Mouse (Mus musculus) G1E (cell line): ENCODE results near the gene Prkca. TPM values are rescaled to one million over a fixed set of nuclear protein-coding genes. Genes with fewer than 3 reads are reported as not detected.

Experiments
- ATAC-seq: 2 replicates; pipeline ENCODE4 v1.8.0; 2016; ENCODE audit warnings: mild to moderate bottlenecking; ENCODE audit not compliant: insufficient number of reproducible peaks, poor library complexity, low FRiP score, severe bottlenecking; ENCODE audit errors: extremely low read depth
- DNase-seq: peaks from one replicate; pipeline ENCODE4 v3.0.0; 2012; ENCODE audit warnings: low spot score
- H3K27me3 ChIP-seq: 2 replicates; pipeline ENCODE4 v1.6.1; 2012; ENCODE audit warnings: mild to moderate bottlenecking, low read length, inconsistent platforms; ENCODE audit not compliant: insufficient read depth
- H3K36me3 ChIP-seq: replicated peaks from 2 replicates; pipeline ENCODE3; 2012; ENCODE audit warnings: mild to moderate bottlenecking, inconsistent platforms
- H3K4me1 ChIP-seq: 2 replicates; pipeline ENCODE4 v1.6.1; 2012; ENCODE audit warnings: low read depth, low read length, inconsistent platforms, mixed read lengths; ENCODE audit not compliant: insufficient read depth
- H3K4me3 ChIP-seq: 2 replicates; pipeline ENCODE4 v1.5.1; 2012; ENCODE audit warnings: low read depth, mild to moderate bottlenecking, inconsistent platforms, low read length, moderate library complexity, mixed read lengths
- H3K9me3 ChIP-seq: replicated peaks from 2 replicates; pipeline ENCODE4 v1.6.1; 2012; ENCODE audit warnings: inconsistent platforms
- CTCF ChIP-seq: IDR thresholded peaks from 2 replicates; pipeline ENCODE4 v1.5.1; 2012; ENCODE audit warnings: low read depth, low read length, inconsistent platforms, mixed read lengths
- GATA1 ChIP-seq: IDR thresholded peaks from 2 replicates; pipeline ENCODE4 v1.6.1; 2012; ENCODE audit warnings: borderline replicate concordance, low read length, inconsistent platforms, mixed read lengths
- GATA2 ChIP-seq: IDR thresholded peaks from 2 replicates; pipeline ENCODE4 v1.6.1; 2012; ENCODE audit warnings: low read depth, low read length, inconsistent platforms, borderline replicate concordance
- POLR2AphosphoS5 ChIP-seq: IDR thresholded peaks from 2 replicates; pipeline ENCODE4 v1.6.1; 2012; ENCODE audit warnings: low read depth, low read length, inconsistent platforms; ENCODE audit not compliant: insufficient replicate concordance
- TAL1 ChIP-seq: conservative IDR thresholded peaks from 2 replicates; pipeline ENCODE4 v1.6.1; 2012; ENCODE audit warnings: low read depth, low read length, inconsistent platforms, mixed read lengths
- polyA plus RNA-seq: library from polyadenylated mRNA; stranded (reverse); fragments of >175 nt; gene quantifications from 2 replicates; pipeline ENCODE4 v1.2.3, GENCODE M21; 2012
- total RNA-seq, 2 experiments: library from RNA; stranded (forward) in 1 of 2; stranded (reverse) in 1 of 2; fragments of 200-1000 nt in 1 of 2; fragments of >200 nt in 1 of 2; fragmentation: Nextera tagmentation in 1 of 2; gene quantifications; 2 replicates each; pipeline ENCODE4 v1.2.3; 2014 to 2017

Gene Prkca
- total and polyA plus RNA-seq, 3 experiments: 0.11 TPM; not detected in 2

DNA sequence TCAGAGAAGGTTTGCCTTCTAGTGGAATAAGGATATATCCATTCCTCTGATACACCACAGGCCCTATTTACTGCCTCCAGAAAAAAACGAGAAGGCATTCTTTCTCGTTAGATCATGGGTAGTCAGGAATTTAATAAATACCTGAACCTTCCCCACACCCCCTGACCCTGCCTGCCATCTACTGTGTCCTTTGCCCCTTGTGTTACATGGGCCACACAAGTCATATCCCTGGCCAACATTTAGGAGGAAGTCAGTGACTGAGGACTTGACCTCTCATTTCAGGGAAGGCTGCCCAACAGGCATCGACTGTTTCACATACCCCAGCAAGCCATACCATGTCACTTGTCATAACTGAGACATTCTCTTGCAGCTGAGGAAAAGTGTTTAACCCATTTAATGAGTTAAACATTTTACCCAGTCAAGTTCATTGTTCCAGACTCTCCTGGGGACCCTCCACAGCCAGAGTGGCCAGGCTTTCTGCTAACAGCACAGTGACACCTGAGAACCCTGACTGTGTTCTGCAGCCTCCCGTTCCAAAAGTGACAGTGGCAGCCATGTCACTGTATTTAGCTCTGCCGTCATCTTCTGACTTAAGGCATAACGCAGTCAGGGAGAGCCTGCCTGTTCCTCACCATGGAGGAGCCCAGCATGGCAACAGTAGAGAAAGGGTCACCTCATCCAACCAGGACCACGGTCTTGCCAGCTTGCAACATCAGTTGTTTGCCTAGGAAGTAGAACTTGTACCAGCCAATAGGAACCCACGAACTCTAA, 114.4 kb downstream of the Prkca start:
- Histone ChIP-seq H3K36me3 (no peaks in the 10 kb centered on the region), H3K9me3 (peaks cover 29% of the 10 kb centered on the region), H3K4me1 (no peaks in the 10 kb centered on the region; the same call in 1 of the 2 replicates), H3K4me3 (no peak overlapping the region), H3K27me3 (peaks cover 5% of the 10 kb centered on the region; the same call in 1 of the 2 replicates)
- DNase-seq: no peak
- TF ChIP-seq GATA1 (no peak), TAL1 (no peak), GATA2 (no peak), POLR2AphosphoS5 (no peak)
- ATAC-seq: no peak

DNA sequence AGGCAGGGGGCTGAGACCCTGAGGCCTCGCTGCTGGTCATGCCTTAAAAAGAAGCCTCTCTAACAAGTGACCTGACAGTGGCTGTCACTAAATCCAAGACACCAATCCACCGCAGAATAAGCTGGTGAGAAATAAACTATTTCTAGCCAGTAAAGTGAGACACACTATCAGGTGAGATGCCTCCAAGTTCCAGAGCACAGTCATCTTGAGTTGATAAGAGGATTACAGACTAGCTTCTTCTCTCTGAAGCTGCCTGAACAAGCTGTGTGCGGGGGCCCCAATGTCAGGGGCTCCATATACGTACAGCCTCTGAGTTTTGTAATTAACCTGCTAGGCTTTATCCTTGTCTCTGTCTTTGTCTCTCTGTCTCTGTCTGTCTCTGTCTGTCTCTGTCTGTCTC, 115.2 kb downstream of the Prkca start:
- TF ChIP-seq TAL1 (no peak), POLR2AphosphoS5 (no peak)
- DNase-seq: no peak
- no peaks in the 10 kb centered on the region; the same call in 1 of the 2 replicates for H3K4me1 ChIP-seq
- peaks cover 7% of the 10 kb centered on the region; the same call in 1 of the 2 replicates for H3K27me3 ChIP-seq
- no peaks in the 10 kb centered on the region for H3K36me3 ChIP-seq
- H3K4me3 ChIP-seq: no peak overlapping the region
- peaks cover 32% of the 10 kb centered on the region for H3K9me3 ChIP-seq
- ATAC-seq: no peak

DNA sequence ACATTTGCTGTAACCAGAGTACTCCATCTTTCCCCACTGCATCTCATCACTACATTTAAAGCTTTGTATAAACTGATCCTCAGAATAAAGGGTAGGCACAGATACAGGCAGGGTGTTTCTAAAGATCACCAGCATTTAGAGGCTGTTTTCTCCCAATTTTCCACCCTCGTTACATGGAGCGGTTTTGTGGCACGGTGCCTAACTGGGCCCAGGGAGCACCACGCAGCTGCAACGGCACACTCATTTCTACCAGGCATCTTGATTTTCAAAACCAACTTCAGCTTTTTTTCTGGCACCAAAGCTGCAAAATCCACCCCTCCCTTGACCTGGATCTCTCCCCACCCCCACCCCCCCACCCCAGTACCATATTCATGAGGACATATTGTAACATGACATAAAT, 117.5 kb downstream of the Prkca start:
- TF ChIP-seq CTCF (no peak), TAL1 (no peak), GATA2 (no peak), GATA1 (no peak)
- peaks cover 36% of the 10 kb centered on the region for H3K9me3 ChIP-seq
- no peak overlapping the region for H3K4me3 ChIP-seq
- H3K27me3 ChIP-seq: peaks cover 8% of the 10 kb centered on the region; the same call in 1 of the 2 replicates
- no peaks in the 10 kb centered on the region; the same call in 1 of the 2 replicates for H3K4me1 ChIP-seq
- no peak for ATAC-seq
- DNase-seq: no peak
- H3K36me3 ChIP-seq: no peaks in the 10 kb centered on the region

DNA sequence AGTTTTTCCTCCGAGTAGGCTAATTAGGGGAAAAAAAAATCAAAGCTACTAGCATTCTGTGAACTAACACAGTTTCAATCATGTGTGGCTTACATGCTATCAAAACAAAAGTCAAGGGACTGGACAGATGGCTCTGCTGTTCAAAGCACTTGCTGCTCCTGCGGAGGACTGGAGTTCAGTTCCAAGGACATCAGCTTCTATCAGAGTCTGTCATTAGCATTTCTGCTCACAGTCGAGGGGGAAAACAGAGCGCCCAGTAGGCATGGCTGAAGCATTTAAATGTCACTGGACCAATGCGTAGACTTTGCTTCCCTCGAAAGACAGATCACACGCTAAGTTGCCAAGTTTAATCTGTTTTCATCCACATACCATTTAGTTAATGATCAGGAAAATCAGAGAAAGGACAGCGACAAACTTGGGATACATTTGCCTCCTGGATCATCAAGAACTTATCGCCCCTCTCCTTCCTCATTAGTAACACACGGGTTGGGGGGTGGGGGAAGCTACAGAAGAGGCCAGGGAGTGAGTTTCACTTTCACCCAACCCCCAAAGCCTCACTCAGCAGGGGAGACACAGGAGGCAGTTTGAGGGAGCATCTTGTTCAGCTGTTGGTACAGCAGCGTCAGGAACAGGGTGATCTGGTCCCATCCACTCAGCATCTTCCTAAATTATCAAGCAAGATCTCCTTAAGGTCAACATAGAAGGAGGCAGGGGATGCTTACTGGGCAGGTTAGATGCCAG, 119.3 kb downstream of the Prkca start:
- Histone ChIP-seq H3K36me3 (no peaks in the 10 kb centered on the region), H3K4me1 (no peaks in the 10 kb centered on the region; the same call in 1 of the 2 replicates), H3K4me3 (no peak overlapping the region), H3K27me3 (peaks cover 8% of the 10 kb centered on the region; the same call in 1 of the 2 replicates), H3K9me3 (peaks cover 34% of the 10 kb centered on the region)
- no peak for ATAC-seq
- no peak for DNase-seq
- TF ChIP-seq POLR2AphosphoS5 (no peak), GATA1 (no peak), TAL1 (no peak), GATA2 (no peak)

DNA sequence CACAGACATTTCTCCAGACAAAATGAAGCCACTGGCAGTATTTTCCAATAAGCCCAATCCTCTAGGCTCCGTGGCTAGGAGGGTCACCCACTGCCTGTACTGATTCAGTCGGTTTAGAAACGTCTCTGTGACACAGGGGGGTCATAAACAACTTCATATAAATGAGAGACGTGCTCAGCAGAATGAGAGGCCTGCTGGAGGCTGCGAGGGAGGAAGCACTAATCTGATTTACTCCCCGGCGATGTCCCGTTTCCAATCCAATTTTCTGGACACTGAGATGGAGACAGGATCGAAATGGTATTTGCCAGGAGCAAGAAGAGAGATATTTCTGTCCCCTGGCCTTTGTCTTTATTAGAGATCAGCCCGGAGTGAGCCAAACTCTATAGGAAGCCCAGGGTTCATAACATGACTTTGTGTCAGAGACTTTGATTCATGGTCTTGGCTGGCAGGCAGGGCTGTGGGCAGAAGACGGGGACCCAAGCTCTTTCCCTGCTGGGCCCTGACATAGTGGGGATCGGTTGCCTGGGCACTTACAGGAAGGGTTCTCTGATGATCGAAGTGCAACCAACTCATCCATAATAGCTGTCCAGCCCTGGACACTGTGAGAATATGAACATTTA, 120.0 kb downstream of the Prkca start:
- peaks cover 8% of the 10 kb centered on the region; the same call in 1 of the 2 replicates for H3K27me3 ChIP-seq
- ATAC-seq (no peak), DNase-seq (no peak)
- no peak overlapping the region for H3K4me3 ChIP-seq
- H3K36me3 ChIP-seq: no peaks in the 10 kb centered on the region
- H3K4me1 ChIP-seq: no peaks in the 10 kb centered on the region; the same call in 1 of the 2 replicates
- peaks cover 34% of the 10 kb centered on the region for H3K9me3 ChIP-seq
- TF ChIP-seq POLR2AphosphoS5 (no peak), TAL1 (no peak), CTCF (no peak), GATA2 (no peak), GATA1 (no peak)

DNA sequence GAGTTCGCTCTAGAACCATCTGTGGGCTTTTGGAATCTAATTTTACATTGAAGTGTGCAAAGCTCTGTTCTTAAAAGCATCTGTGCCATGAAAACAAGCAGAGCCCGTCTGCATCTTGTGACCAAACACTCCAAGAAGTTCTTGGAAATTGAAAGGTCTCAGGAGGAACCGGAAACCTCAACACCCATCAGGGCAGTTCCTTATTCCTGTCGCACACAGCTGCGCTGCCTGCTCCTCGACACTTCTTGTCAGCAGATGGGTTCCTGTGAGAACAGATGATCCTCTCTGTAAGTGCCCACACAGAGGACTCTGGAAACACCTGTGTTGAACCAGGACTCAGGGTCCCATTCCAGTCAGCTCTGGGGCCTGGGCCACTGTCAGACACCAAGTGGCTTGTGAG, 120.6 kb downstream of the Prkca start:
- Histone ChIP-seq H3K36me3 (no peaks in the 10 kb centered on the region), H3K27me3 (peaks cover 8% of the 10 kb centered on the region; the same call in 1 of the 2 replicates), H3K4me3 (no peak overlapping the region), H3K4me1 (no peaks in the 10 kb centered on the region; the same call in 1 of the 2 replicates), H3K9me3 (peaks cover 37% of the 10 kb centered on the region)
- ATAC-seq (peak; percentile 43; the same call in 1 of the 2 replicates), DNase-seq (no peak)
- no peak for TF ChIP-seq GATA2
- no peak for TF ChIP-seq GATA1
- no peak for TF ChIP-seq TAL1
- TF ChIP-seq CTCF: no peak
- TF ChIP-seq POLR2AphosphoS5: no peak
